Mouse (Mus musculus): ENCODE results near the gene Trp53bp1.

DNA sequence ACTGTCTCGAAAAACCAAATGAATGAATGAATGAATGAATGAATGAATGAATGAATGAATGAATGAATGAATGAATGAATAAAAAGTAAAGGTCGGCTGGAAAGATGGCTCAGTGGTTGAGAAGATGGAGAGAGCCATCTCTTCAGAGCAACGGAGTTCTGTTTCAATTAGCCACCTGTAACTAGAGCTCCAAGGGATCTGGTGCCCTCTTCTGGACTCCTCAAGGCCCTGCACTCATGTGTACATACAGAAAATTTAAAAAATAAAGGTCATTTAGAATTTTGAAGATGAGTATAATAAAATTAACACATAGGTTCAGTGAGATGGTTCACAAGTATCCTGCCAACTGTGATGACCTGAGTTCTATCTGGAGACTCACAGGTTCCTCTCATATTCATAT is 118.1 kb downstream of the Trp53bp1 start:
- TF ChIP-seq EP300 (IDR thresholded peaks at IDR 0.05; ENCODE audit: low read depth) (no peak), CTCF (IDR thresholded peaks at IDR 0.05; ENCODE audit: low read depth) (0 out of 2 replicates have a peak, but pooled peaks have one; percentile 26)
